Mouse (Mus musculus): ENCODE measurements around the gene Tma16.

DNA sequence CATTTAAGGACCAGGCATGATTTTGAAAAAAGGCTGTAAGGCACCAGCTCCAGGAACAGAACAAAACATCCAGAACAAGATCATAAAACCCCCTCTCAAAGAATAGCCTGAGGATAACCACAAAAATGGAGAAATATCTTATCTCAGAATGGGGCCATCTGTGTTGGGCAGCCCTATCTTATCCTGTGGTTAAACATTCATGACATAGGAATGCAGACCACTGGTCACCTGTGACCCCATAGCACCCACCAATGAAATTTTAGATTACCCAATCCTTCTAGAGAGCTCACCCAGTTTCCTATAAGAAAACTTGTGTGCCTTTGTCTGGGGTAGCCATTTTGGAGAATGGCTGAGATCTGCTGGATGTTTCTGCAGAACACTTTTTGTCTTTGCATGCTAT, 34.2 kb upstream of the Tma16 start:
- TF ChIP-seq CTCF (IDR thresholded peaks at IDR 0.05; ENCODE audit: low read depth) (no peak), EP300 (optimal IDR thresholded peaks at IDR 0.05) (no peak)

Measured in stomach, postnatal 0 days (tissue).